Mouse (Mus musculus): ENCODE measurements at regions not wholly inside any gene's neighbourhood (a gene's known extent, or its start where the extent isn't known, plus 50 kb on each side); places are given as distances from the start of the nearest gene placed in this dataset.

DNA sequence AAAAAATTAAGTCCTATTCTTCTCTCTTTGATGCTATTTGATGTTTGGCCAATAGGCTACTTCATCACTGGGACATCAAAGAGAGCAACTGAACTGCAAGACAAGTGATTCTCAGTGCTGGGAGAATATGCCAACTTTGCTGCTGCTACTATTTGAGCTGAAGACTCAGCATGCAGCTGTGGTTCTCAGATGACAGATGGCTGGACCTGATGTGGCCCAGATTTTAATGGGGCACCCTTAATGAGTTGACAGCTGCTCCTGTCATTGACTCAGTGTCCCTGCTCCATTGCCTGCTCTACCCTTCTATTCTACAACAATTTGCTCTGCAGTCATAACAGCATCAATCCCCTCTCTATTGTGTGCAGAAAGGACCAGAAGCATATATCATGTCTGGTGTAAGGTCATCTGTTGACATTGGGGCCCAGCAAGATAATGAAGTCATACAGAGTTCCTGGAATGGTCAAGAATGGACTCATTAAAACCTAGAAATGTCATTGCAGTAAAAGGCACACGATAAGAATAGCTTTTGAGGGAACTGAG is 231.1 kb upstream of the Auts2 start:
- Histone ChIP-seq H3K4me3 (replicated peaks in 1 of 3; ENCODE audit: low read depth in 2 of 3, low read length in 2 of 3, poor library complexity in 1 of 3) (no peak overlapping the region), H3K4me1 (ENCODE audit: control insufficient read depth in 1 of 2, insufficient read depth in 2 of 2) (no peaks in the 10 kb centered on the region), H3K27ac (ENCODE audit: insufficient read depth, low read depth) (no peak overlapping the region), H3K4me2 (ENCODE audit: insufficient read depth, low read depth, poor library complexity, severe bottlenecking) (no peak overlapping the region), H3K36me3 (replicated peaks in 1 of 2; ENCODE audit: control insufficient read depth in 1 of 2, insufficient read depth in 1 of 2, low read length in 1 of 2) (no peaks in the 10 kb centered on the region), H3K9me3 (replicated peaks; ENCODE audit: low read length) (peaks cover 57% of the 10 kb centered on the region), H3K27me3 (replicated peaks) (no peaks in the 10 kb centered on the region), H3K79me2 (replicated peaks; ENCODE audit: control insufficient read depth, extremely low read depth, insufficient read depth, poor library complexity, severe bottlenecking) (no peaks in the 10 kb centered on the region), H3K9ac (ENCODE audit: insufficient read depth, low read depth) (no peak overlapping the region)
- DNase-seq (ENCODE audit: extremely low read depth): no peak
- in situ Hi-C loops (cut with MboI; ENCODE audit: low pct_ligation_motif_present, low pct_unique_long_range_greater_than_20kb, low sequenced_read_pairs): no loop called here
- dilution Hi-C loops (cut with MboI; ENCODE audit: extremely low pct_ligation_motif_present, extremely low pct_unique_long_range_greater_than_20kb, low sequenced_read_pairs): no loop called here
- TF ChIP-seq MEF2A (IDR thresholded peaks at IDR 0.05; ENCODE audit: borderline replicate concordance, low read depth, low read length): no peak

DNA sequence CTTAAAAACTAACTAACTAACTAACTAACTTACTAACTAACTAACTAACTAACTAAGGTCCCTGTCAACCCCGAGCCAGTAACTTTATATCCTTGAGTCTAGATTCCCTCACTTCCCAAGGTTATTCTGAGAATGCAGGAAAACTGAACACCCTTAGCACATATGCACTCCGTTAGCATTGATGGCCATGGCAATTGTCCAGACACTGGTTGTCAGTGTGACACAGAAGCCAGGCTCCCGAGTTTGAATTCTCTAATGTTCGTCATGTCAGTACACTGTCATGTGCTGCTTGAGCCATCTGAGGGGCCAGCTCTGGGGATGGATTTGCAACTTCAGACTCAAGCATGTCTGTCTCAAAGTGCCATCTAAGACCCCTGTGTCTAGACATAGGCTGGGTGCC is 217.3 kb upstream of the Auts2 start:
- peaks cover 76% of the 10 kb centered on the region for H3K9me3 ChIP-seq (replicated peaks; ENCODE audit: low read length)
- H3K4me3 ChIP-seq (replicated peaks in 1 of 3; ENCODE audit: low read depth in 2 of 3, low read length in 2 of 3, poor library complexity in 1 of 3): no peak overlapping the region
- DNase-seq (ENCODE audit: extremely low read depth): no peak
- no peak overlapping the region for H3K9ac ChIP-seq (ENCODE audit: insufficient read depth, low read depth)
- H3K27me3 ChIP-seq (replicated peaks): no peaks in the 10 kb centered on the region
- no peaks in the 10 kb centered on the region for H3K36me3 ChIP-seq (replicated peaks in 1 of 2; ENCODE audit: control insufficient read depth in 1 of 2, insufficient read depth in 1 of 2, low read length in 1 of 2)
- no peaks in the 10 kb centered on the region for H3K79me2 ChIP-seq (replicated peaks; ENCODE audit: control insufficient read depth, extremely low read depth, insufficient read depth, poor library complexity, severe bottlenecking)
- dilution Hi-C loops (cut with MboI; ENCODE audit: extremely low pct_ligation_motif_present, extremely low pct_unique_long_range_greater_than_20kb, low sequenced_read_pairs) (no loop called here), in situ Hi-C loops (cut with MboI; ENCODE audit: low pct_ligation_motif_present, low pct_unique_long_range_greater_than_20kb, low sequenced_read_pairs) (no loop called here)
- no peak overlapping the region for H3K4me2 ChIP-seq (ENCODE audit: insufficient read depth, low read depth, poor library complexity, severe bottlenecking)
- H3K4me1 ChIP-seq (ENCODE audit: control insufficient read depth in 1 of 2, insufficient read depth in 2 of 2): no peaks in the 10 kb centered on the region
- TF ChIP-seq SMC3 (IDR thresholded peaks at IDR 0.05; ENCODE audit: low read depth, low read length): no peak
- no peak for TF ChIP-seq EP300 (IDR thresholded peaks at IDR 0.05; ENCODE audit: low read length)
- TF ChIP-seq TBP (conservative IDR thresholded peaks at IDR 0.05; ENCODE audit: low read depth, low read length): no peak
- TF ChIP-seq UBTF (IDR thresholded peaks at IDR 0.05; ENCODE audit: low read depth, low read length): no peak
- TF ChIP-seq MYC (IDR thresholded peaks at IDR 0.05; ENCODE audit: low read depth, low read length): no peak
- TF ChIP-seq E2F4 (IDR thresholded peaks at IDR 0.05; ENCODE audit: insufficient replicate concordance, low read depth, low read length): no peak
- no peak for TF ChIP-seq ZC3H11A (IDR thresholded peaks at IDR 0.05; ENCODE audit: low read depth, low read length)
- no peak for TF ChIP-seq KAT2A (IDR thresholded peaks at IDR 0.05; ENCODE audit: insufficient replicate concordance, low read length)
- H3K27ac ChIP-seq (ENCODE audit: insufficient read depth, low read depth): no peak overlapping the region

DNA sequence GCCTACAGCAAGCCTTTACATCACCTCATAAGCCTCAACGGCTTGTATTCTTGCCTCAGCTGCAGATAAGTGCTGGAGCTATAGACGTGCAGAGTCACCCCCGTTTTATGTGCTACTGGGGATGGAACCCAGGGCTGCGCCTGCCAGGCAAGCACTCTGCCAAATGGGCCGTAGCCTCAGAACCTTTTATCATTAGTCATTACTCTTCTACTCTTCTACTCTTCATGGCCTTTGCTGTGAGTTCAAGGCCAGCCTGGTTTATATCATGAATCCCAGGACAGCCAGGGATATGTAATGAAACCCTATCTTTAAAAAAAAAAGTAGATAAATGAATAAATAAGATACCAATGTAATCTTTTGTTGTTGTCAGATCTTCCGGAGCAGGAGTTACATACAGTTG is 216.6 kb upstream of the Auts2 start:
- Histone ChIP-seq H3K4me1 (ENCODE audit: control insufficient read depth in 1 of 2, insufficient read depth in 2 of 2) (no peaks in the 10 kb centered on the region), H3K4me2 (ENCODE audit: insufficient read depth, low read depth, poor library complexity, severe bottlenecking) (no peak overlapping the region), H3K36me3 (replicated peaks in 1 of 2; ENCODE audit: control insufficient read depth in 1 of 2, insufficient read depth in 1 of 2, low read length in 1 of 2) (no peaks in the 10 kb centered on the region), H3K27me3 (replicated peaks) (no peaks in the 10 kb centered on the region), H3K79me2 (replicated peaks; ENCODE audit: control insufficient read depth, extremely low read depth, insufficient read depth, poor library complexity, severe bottlenecking) (no peaks in the 10 kb centered on the region), H3K27ac (ENCODE audit: insufficient read depth, low read depth) (no peak overlapping the region), H3K9me3 (replicated peaks; ENCODE audit: low read length) (peaks cover 74% of the 10 kb centered on the region), H3K4me3 (replicated peaks in 1 of 3; ENCODE audit: low read depth in 2 of 3, low read length in 2 of 3, poor library complexity in 1 of 3) (no peak overlapping the region), H3K9ac (ENCODE audit: insufficient read depth, low read depth) (no peak overlapping the region)
- dilution Hi-C loops (cut with MboI; ENCODE audit: extremely low pct_ligation_motif_present, extremely low pct_unique_long_range_greater_than_20kb, low sequenced_read_pairs): no loop called here
- TF ChIP-seq ELF1 (IDR thresholded peaks at IDR 0.05; ENCODE audit: low read depth, low read length) (no peak), RAD21 (IDR thresholded peaks at IDR 0.05; ENCODE audit: low read depth, low read length) (no peak), RCOR1 (conservative IDR thresholded peaks at IDR 0.05; ENCODE audit: low read depth, low read length) (no peak), JUN (IDR thresholded peaks at IDR 0.05; ENCODE audit: insufficient read depth, low read depth, low read length) (no peak), POLR2A (IDR thresholded peaks at IDR 0.05; ENCODE audit: low read depth, low read length) (no peak), PAX5 (IDR thresholded peaks at IDR 0.05; ENCODE audit: low read length) (no peak), MAZ (IDR thresholded peaks at IDR 0.05; ENCODE audit: low read depth, low read length) (no peak), USF1 (IDR thresholded peaks at IDR 0.05; ENCODE audit: low read depth, low read length) (no peak), ZKSCAN1 (IDR thresholded peaks at IDR 0.05; ENCODE audit: borderline replicate concordance, low read depth, low read length) (no peak), UBTF (IDR thresholded peaks at IDR 0.05; ENCODE audit: low read depth, low read length) (no peak), CHD1 (IDR thresholded peaks at IDR 0.05; ENCODE audit: low read depth, low read length) (no peak), NELFE (IDR thresholded peaks at IDR 0.05; ENCODE audit: low read depth, low read length) (no peak)
- DNase-seq (ENCODE audit: extremely low read depth): no peak
- in situ Hi-C loops (cut with MboI; ENCODE audit: low pct_ligation_motif_present, low pct_unique_long_range_greater_than_20kb, low sequenced_read_pairs): no loop called here

Measured in CH12.LX (cell line).